Mouse (Mus musculus): ENCODE data around the gene Ovol2.

The Ovol2 gene

DNA sequence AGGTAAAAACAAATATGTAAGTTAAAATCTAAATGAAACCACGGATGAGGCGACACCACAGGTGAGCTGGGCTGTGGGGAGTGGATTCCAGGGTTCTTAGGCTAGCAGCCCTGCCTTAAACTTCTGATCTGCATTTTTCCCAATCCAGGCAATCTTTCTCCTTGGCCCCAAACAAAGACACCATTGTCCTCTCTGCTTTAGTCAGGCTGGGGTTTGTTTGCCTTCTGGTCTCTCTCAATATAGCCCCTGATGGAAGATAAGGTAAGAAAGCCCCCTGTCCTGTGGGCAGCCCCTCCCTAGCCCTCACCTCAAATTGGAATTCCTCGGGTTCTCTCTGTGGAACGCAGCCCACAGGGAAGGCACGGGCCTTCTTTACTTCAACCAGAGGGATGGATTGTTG is 21.7 kb downstream of the Ovol2 start:
- DNase-seq = no peak

DNA sequence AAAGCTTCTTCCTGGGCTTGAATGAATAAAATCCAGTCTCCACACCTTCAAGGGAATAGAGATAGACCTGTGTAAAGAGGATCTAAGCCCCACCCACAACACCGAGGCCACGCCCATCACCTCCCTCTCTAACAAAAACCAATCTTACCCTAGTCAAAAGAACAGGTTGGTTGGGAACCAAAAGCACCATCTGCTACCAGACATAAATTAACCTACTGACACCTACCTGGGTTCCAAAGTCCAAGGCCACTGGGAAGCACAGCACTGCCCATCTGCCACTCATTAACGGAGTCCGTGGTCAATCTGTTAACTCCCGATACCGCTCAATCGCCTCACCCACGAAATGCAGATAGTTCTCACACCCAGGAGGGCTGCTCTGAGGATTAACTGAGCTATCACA is 23.4 kb downstream of the Ovol2 start:
- DNase-seq = peak; percentile 58

DNA sequence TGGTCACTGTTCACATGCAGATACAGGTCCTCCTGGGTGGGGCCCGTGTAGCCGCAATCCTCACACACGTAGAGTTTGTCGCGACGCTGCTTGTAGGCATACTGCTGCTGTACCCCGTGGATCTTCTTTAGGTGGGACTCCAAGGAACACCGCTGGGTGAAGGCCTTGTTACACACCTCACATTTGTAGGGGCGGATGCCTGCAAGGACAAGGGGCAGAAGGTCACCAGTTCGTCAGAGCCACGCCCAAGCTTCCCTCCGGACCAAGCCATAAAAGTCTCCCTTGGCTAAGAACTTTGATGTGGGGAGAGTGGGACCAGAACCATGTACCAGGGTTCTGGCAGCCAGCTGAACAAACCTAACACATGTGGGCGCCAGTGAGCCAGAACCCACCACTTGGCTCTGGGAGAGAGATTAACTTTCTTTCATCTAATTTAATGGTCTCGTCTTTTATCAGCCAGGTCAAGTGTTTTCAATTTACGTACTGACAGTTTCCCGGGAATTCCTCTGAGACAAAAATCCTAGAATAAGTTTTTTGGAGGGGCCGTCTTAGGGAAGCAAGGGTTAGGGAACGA is 26.1 kb downstream of the Ovol2 start:
- peak; percentile 32 for DNase-seq

DNA sequence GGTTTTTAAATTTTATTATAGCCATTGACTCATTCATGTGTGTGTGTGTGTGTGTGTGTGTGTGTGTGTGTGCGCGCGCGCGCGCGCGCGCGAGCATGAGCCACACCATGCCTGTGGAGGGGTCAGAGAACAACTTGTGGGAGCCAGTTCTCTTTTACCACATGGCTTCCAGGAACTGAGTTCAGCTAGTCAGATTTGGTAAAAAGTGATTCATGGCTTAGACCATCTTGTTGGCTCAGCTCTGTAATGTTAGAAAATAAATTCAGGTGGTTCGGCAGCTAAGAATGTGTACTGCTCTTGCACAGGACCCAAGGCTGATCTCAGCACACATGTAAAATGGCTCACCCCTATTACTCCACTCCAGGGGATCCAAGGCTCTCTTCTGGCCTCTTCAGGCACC is 30.8 kb downstream of the Ovol2 start:
- no peak for DNase-seq

DNA sequence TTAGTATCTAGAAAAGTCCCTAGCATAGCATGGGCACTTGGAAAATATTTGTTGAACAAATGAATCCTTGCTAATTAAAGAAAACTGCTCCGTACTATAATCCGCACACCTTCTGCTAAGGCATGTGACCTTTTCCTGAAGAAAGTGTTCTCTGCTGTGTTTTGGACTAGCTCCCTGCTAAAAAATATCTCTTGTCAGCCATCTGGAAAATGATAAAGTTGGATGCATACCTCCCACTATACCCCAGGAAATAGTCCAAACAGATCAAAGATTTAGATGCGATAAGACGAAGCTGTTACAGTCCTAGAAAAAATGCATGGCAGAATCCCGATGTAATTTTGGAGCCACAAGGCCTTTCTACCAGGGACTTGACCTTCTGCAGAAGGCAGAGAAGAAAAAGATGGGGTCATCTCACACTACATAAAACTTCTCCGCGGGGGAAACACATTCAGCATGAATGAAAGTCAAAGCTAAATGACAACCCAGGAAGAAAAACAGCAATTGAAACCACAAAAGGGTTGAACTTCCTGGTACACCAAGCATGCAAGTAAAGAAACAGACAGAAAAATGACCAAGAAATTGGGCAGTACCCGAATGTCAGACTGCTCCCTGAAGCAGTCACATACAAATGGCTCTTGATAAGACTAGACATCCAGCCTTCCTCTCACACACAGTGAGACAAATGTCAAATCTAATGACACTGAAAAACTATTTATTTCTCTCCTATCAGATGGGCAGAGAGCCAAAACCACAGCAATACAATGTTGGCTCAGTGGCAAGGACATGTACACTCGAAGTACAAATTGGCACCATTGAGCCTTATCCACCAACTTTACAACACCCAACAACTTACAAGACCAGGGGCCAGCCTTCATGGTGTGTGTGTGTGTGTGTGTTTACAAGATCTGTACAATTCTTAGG is 31.9 kb downstream of the Ovol2 start:
- DNase-seq = no peak

DNA sequence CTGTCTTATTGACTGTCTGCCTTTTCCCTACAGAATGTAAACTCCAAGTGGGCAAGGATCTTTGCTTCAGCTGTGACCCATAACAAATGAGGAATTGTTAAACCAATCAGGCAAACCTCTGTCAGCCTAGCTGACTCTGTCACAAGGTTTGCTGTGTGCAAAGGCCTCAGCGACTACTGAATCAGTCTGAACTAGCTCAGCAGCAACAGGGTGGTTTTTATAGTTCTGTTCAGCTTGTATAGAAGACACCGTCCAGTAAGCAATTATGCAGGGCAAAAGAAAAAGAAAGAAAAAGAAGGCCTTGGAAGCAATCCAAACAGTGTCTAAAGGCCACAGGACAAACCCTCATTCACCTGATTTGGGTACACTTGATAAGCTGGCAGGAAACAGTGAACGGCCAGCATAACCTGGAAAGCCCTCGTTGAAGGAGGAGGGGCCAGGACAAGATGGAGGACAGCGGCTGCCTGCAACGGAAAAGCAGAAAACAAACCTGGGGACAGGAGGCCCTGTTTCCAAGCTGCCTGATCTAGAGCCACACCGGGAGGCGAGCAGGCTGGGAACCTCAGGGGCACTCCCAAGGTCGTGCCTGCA is 36.7 kb downstream of the Ovol2 start:
- DNase-seq = no peak

DNA sequence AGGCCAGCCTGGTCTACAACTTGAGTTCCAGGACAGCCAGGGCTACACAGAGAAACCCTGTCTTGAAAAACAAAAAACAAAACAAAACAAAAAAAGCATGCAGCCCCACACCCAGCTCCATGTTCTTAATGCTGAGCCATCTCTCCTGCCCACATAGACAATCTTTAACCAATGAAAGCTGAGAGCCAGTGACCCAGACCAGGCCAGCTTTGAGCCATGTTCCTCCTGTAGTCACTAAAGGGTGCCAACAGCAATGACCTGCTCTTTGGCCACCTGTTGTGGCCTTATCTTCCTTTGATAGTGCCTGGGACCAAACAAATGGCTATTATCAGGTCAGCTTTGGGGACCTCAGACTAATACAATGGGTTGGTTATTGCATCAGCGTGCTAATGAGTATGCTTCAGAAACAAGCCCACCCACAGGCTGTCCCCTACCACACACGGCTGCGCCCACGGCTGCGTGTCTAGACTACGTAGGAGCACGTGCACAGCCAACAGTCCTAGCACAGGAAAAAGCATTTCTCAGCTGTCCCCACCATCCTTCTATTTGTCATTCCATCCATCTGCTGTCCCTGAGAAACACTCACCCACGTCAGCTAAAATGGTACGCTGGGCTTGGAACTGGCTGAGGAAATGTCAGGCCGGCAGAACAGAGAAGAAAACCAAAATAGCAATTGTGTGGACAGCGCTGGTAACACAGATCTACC is 40.2 kb downstream of the Ovol2 start:
- DNase-seq = no peak

DNA sequence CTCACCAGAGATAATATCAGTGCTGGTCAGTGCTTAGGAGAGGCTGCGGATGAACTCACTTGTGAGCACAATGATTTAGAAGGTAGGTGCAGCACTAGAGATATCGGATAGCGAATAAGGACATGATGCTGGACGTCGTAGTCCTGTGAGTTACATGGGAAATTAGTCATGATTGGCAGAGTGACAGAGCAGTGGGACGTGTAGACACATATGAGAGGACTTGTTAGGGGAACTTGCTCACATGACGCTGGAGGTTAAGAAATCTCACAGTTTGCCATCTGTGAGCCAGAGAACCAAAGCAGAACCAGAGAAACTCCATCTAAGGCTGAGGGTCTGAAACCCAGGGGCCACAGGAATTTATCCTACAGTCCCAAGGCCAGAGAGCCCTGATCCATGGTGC is 41.6 kb downstream of the Ovol2 start:
- no peak for DNase-seq

DNA sequence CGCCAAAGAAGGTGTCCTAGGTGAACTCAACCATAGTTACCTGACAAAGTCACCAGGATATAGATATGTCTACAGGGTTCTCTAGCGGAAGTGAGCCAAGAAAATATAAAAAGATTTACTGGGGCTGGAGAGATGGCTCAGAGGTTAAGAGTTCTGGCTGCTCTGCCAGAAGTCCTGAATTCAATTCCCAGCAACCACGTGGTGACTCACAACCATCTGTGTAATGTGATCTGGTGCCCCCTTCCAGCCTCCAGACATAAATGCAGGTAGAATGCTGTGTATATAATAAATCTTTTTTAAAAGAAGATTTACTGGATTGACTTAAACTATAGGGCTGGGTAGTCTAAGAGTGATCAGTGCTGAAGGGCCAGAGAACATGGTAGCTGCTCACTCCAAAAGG is 50.5 kb downstream of the Ovol2 start:
- DNase-seq = no peak

DNA sequence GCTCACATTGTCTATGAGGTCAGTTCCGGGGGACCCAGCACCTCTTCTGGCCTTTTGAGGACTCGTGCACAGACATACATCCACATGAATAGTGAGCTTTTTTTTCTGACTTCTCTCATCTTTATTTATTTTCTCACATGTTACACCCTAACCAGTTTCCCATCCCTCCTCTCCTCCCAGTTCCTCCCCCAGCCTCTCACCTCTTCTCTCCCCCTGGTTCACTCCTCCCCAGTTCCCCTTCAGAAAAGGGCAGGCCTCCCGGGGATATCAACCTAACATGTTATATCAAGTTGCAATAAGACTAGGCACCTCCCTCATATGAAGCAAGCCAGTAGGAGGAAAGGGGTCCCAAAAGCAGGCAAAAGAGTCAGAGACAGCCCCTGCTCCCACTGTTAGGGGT is 51.4 kb downstream of the Ovol2 start:
- DNase-seq = no peak

DNA sequence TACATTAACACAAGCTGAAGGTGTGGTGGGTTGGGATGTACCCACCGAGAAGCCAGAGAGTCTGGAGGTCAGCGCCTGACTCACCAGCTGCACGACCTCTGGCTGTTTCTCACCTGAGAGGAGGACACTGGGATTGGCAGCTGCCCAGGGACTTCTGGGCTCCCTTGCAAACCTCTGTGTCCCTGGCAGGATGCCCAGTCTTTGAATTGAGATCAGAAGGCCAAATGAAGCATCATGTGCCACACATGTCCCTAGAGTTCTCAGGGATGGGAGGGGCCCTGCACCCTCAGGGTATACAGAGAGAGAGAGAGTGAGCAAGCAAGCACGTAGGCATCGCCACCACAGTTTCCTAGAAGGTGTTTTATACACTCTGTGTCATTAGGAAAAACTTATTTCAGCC is 52.2 kb downstream of the Ovol2 start:
- peak; percentile 87 for DNase-seq

DNA sequence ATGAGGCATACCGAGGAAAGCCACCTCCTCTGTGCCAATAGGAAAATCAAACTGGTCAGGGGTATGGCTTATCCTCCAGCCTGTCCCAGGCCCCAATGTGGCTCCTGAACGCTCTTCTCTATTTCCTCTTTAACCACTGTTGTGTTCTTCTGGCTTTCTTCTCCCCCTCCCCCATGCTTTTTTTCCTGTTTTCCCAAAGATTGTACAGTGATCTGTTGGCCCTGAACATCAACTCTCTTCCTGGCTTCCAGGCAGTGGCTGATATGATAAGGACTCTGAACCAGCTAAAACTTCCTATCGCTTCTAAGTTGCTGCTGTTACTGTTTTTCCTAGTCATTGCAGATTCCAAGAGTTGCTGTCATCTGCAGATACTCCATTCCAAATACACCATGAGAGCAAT is 55.1 kb downstream of the Ovol2 start:
- DNase-seq = no peak

DNA sequence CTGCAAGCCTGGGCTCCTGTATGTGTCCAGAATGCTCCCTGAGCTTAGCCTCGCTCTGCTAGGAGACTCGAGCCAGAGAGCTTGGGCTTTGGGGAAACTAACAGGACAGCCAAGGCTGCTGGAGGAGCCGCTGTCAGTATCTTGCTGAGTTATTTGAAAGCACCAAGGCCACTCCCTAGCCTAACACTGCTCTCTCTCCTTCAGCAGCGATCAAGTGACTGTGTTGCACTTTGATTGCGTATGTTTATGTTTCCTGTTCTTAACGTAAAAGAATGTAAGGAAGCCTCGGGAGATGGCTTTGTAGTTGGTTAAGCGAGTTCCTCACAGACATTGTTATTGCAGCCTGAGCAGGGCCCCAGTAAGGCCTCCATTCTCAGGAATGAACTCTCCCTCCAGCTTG is 57.2 kb downstream of the Ovol2 start:
- DNase-seq = no peak

DNA sequence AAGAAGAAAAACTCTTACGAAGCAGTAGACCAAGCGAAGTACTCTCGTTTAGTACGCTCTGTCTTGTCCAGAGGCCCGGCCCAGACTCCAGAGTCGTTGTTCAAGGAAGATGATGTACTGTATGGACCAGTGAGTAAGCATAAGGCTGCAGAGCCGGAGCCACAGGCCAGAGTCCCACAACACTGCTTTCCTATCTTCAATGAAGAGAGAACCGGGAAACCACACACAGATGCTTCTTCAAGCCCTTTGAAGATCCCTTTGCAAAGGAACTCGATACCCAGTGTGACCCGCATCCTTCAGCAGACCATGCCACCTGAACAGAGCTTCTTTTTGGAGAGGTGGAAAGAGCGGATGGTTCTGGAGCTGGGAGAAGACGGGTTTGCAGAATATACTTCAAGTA is 59.9 kb downstream of the Ovol2 start:
- DNase-seq = no peak

DNA sequence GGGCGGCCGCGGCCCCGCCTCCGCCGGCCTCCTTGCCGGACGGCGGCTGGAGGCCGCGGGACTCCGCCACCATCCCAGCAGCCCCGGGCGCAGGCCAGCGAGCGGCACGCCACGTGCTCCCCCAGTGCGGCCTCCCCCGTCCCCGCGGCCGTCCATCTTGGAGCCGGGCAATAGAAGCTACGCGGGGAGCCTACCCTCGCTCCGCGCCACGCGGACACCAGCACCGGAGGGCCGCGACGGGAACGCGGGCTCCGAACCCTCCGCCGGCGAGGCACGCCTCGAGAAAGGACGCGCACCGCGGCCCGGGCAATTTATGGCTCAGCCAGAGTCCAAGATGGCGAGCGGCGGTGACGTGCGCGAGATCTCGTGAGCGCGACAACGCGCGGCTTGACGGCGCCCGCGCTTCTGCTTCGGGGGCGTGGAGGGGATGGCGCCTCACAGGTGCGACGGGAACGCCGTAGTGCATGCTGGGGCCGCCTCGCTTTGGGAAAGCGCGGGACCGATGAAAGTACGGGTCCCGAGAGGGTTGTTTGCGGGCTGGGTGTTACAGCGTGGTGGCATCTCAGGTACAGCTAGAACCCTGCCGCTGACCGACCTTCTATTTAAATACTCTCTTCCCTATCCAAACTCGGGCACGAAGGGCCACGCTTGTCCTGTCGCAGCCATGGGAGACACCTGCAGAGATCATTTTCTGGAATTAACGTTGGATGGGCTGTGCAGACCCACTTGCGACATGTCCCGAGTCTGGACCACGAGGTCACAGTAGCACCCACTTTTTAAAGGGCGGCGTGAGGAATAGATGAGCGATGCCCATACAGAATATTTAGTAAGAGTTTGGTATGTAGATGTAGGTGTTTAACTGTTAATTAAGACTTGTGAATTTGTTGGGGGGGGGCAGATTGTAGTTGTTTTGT is 61.2 kb downstream of the Ovol2 start, which contains the start of the genes Mgme1 and Snx5:
Mgme1 (plus strand) TSS at position 157 of the 914 bp plus-strand sequence.
Snx5 (minus strand) TSS at position 400 of the 914 bp plus-strand sequence.
- peak; percentile 96 for DNase-seq

DNA sequence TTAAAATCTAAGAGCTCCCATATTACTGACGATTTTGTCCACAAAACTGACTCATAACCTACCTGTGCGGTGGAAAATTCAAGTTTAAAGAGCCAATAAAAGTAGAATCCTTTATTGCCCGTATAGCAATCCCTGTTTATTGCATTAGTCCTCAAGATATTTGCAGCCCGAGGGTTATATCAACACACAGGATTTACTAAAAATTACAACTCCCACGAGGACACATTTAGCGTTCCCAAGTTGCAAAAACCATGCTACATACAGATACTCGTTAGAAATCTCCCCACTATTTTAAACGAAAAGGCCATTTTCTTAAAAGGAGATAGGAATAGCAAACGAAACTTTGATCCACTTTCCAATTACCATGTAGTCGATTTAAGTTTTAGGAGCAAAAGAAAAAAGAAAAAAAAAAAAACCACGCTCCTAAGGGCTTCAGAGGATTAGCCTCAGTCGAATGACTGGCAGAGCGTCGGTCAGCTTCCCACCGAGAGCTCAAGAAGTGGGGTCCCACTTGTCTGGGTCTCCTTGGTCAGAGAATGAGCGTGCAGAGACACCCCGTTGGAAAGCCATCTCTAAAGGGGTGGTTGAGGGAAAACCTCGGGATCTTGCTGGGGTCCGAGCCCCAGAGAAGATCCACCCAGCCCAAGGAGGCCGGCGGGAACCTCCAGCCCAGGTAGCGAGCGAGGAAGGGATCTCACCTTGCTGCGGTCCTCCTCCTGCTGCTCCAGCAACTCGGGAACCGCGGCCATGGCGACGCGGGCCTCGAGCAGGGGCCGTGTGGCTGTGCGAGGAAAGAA is 62.1 kb downstream of the Ovol2 start:
- DNase-seq = no peak

DNA sequence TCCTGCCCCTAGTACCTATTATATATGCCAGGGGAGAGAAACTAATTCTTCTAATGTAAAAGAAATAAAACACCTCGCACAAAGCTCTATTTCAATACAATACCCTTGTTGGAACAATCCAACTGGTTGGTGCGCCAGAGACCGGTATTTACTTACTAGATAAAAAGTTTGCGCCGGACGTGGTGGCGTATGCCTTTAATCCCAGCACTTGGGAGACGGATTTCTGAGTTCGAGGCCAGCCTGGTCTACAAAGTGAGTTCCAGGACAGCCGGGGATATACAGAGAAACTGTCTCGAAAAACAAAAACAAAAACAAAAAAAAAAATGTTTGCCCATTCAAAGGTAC is 62.7 kb downstream of the Ovol2 start:
- no peak for DNase-seq

DNA sequence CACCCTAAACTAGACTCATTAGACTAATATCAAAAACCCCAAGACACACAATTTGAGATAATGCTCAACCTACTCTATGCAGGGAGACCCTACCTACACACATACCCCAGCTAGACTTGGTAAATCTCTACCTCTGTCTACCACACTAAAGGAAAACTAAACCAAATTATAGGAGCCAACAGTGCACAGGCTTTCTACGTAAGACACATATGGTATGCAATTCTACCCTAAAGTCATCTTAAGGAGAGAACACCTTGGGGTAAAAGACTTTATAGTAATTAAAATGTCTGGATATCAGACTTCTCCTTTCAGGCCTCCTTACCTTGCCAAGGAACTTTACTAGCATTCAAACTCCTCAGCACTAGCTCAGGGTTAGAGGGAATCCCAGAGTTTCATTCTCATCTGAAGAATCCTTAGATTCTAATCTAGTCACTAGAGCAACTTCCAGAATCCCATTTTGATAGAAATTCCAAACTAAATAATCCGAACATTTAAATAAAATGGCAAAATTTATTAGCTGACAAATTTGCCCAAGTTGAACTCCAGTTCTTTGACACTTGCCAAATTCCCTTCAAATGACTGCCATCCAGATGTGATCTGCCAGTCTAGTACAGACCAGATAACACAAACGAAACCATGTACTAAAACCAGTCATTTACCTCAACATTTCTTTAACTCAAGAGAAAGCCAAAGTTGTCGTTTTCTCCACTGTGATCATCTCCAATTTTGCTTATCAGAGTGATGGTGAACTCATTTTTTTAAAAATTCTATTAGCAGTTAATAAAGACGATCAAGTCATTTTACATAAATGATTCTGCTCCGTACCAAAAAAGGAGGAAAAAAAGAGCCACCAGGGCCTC is 63.3 kb downstream of the Ovol2 start:
- no peak for DNase-seq

DNA sequence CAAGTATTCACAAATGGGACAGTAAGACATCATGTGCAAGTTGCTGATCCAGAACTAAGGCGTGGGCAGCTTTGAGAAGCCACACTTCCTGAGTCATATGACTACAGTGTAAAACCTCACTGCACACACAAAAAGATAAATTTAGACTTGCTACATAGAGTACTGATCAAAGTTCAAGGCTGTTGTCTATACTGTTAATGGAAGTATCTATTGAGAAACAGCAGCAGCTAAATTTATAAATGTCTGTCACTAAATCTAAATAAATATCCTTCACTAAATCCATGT is 64.3 kb downstream of the Ovol2 start:
- DNase-seq = no peak

DNA sequence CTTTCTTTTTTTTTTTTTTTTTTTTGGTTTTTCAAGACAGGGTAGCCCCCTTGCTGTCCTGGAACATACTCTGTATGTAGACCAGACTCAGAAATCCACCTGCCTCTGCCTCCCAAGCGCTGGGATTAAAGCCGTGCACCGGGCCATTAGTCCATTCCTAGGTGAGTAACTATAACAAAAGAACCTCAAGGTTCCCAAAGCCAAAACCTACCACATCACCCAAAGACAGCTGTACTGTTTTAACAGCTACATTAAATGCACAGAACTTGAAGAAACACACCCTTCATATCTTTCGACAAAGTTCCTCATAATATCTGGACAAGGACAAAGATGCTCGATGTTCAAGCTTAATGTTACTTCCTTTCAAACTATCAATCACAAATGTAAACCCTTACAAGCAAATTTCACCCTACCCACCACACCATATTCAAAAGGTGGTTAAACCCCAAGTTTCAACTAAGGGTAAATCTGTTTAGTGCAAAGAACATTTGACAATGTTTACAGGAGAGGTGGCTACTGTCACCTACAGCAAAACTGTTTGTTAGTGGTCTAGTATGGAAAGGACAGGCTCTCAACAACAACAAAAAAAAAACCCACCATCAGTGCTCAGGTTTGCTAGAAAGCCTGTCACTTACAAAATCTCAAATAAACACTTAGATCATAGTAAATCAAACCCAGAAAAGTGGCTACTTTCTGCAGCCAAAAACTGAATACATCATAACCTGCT is 64.8 kb downstream of the Ovol2 start:
- DNase-seq = no peak

All from kidney, postnatal 10 days (tissue).